18 mouse cellular contexts compared by ENCODE assay signal in genomic region chr8:99393908-99394307, GRCm38 (mm10). TPM values are rescaled to one million over a fixed set of nuclear protein-coding genes. Genes with fewer than 3 reads are reported as not detected.
DNase-seq lines count a peak whose midpoint lies in the region; ATAC-seq and TF ChIP-seq lines count a peak whose summit lies in the region.
"Had no signal": no experiment of that assay in that cellular context is flagged by ENCODE, and none has a peak within 500 bp of the region (broad histone marks: within the 10 kb centered on the region; RNA-seq: fewer than 3 reads in every experiment).

No protein-coding gene starts in this region.

- peak; percentile 59 for DNase-seq in midbrain, postnatal 0 days (ENCODE audit: low spot score)
- DNase-seq in midbrain, embryonic 10.5 days (ENCODE audit: low spot score) = no peak
- peak; percentile 78 to 87 for DNase-seq in cerebellum, postnatal 10 days
- no peak for DNase-seq in right cerebral cortex, postnatal 14 days
- DNase-seq: adrenal gland, adult 8-10 months; embryo, embryonic 11 days; lung, embryonic 14.5 days; midbrain, embryonic 14.5 days; right cerebral cortex, postnatal 25 days had no signal

- no peaks in the 10 kb centered on the region for H3K9me3 ChIP-seq in heart, embryonic 13.5 days
- no peaks in the 10 kb centered on the region for H3K9me3 ChIP-seq in heart, embryonic 12.5 days (replicated peaks)
- H3K9me3 ChIP-seq in midbrain, postnatal 0 days (ENCODE audit: low read length) = no peaks in the 10 kb centered on the region
- no peaks in the 10 kb centered on the region for H3K9me3 ChIP-seq in midbrain, embryonic 10.5 days (replicated peaks)
- H3K9me3 ChIP-seq: intestine, embryonic 15.5 days had no signal

- no peak overlapping the region for H3K4me3 ChIP-seq in heart, embryonic 13.5 days
- H3K4me3 ChIP-seq in heart, embryonic 12.5 days = no peak overlapping the region
- H3K4me3 ChIP-seq in midbrain, postnatal 0 days (ENCODE audit: low read depth, low read length) = no peak overlapping the region
- H3K4me3 ChIP-seq in midbrain, embryonic 10.5 days = no peak overlapping the region
- H3K4me3 ChIP-seq: erythroblast, embryonic 14.5 days; intestine, embryonic 15.5 days had no signal

- peak overlapping the region; percentile 53 for H3K27ac ChIP-seq in heart, embryonic 13.5 days (replicated peaks)
- H3K27ac ChIP-seq in heart, embryonic 12.5 days (ENCODE audit: poor library complexity, severe bottlenecking) = no peak overlapping the region
- no peak overlapping the region for H3K27ac ChIP-seq in midbrain, postnatal 0 days (ENCODE audit: low read depth, low read length)
- H3K27ac ChIP-seq in midbrain, embryonic 10.5 days (replicated peaks) = no peak overlapping the region
- H3K27ac ChIP-seq: intestine, embryonic 15.5 days; kidney, postnatal 0 days had no signal

- H3K4me1 ChIP-seq in heart, embryonic 13.5 days = peaks cover 12% of the 10 kb centered on the region
- 0 out of 2 replicates have a peak, but pooled peaks cover under 1% of the 10 kb centered on the region for H3K4me1 ChIP-seq in heart, embryonic 12.5 days (replicated peaks)
- H3K4me1 ChIP-seq in midbrain, postnatal 0 days (ENCODE audit: insufficient read depth, low read length) = no peaks in the 10 kb centered on the region
- H3K4me1 ChIP-seq in midbrain, embryonic 10.5 days = peaks cover 5% of the 10 kb centered on the region
- H3K4me1 ChIP-seq: intestine, embryonic 15.5 days had no signal

- no peaks in the 10 kb centered on the region for H3K27me3 ChIP-seq in heart, embryonic 13.5 days (replicated peaks)
- H3K27me3 ChIP-seq in heart, embryonic 12.5 days (replicated peaks) = no peaks in the 10 kb centered on the region
- no peaks in the 10 kb centered on the region for H3K27me3 ChIP-seq in midbrain, postnatal 0 days (ENCODE audit: insufficient read depth, low read length)
- H3K27me3 ChIP-seq in midbrain, embryonic 10.5 days (ENCODE audit: low read depth, poor library complexity, severe bottlenecking) = no peaks in the 10 kb centered on the region
- H3K27me3 ChIP-seq: intestine, embryonic 15.5 days had no signal

- WGBS in heart, embryonic 13.5 days = 52% methylated on average over 4 of the region's 4 CpGs
- WGBS in heart, embryonic 12.5 days = 65% methylated on average over 4 of the region's 4 CpGs
- WGBS in midbrain, postnatal 0 days = 71% methylated on average over 4 of the region's 4 CpGs
- WGBS in midbrain, embryonic 10.5 days = 87% methylated on average over 4 of the region's 4 CpGs

- TF ChIP-seq CTCF in midbrain, postnatal 0 days (IDR thresholded peaks at IDR 0.05) = no peak

- no peaks in the 10 kb centered on the region for H3K36me3 ChIP-seq in heart, embryonic 13.5 days
- H3K36me3 ChIP-seq in heart, embryonic 12.5 days = no peaks in the 10 kb centered on the region
- H3K36me3 ChIP-seq in midbrain, postnatal 0 days (ENCODE audit: insufficient read depth, low read length) = no peaks in the 10 kb centered on the region
- H3K36me3 ChIP-seq in midbrain, embryonic 10.5 days = no peaks in the 10 kb centered on the region
- H3K36me3 ChIP-seq: G1E; intestine, embryonic 15.5 days had no signal

- no peak for ATAC-seq in heart, embryonic 13.5 days (ENCODE audit: extremely low read depth, insufficient number of reproducible peaks, low FRiP score, low TSS enrichment)
- ATAC-seq in heart, embryonic 12.5 days (ENCODE audit: insufficient number of reproducible peaks, low FRiP score) = no peak
- no peak for ATAC-seq in midbrain, postnatal 0 days (ENCODE audit: low FRiP score)
- ATAC-seq in activated CD4-positive, CD25-positive, alpha-beta regulatory T cell, adult 4 months = no peak
- ATAC-seq: intestine, embryonic 15.5 days had no signal

- H3K4me2 ChIP-seq in heart, embryonic 13.5 days = no peak overlapping the region
- H3K4me2 ChIP-seq in heart, embryonic 12.5 days = no peak overlapping the region
- H3K4me2 ChIP-seq in midbrain, postnatal 0 days (ENCODE audit: low read depth, low read length, poor library complexity, severe bottlenecking) = no peak overlapping the region
- H3K4me2 ChIP-seq: intestine, embryonic 15.5 days; liver, embryonic 11.5 days; lung, embryonic 14.5 days had no signal

- no peak overlapping the region for H3K9ac ChIP-seq in heart, embryonic 13.5 days
- no peak overlapping the region for H3K9ac ChIP-seq in heart, embryonic 12.5 days
- H3K9ac ChIP-seq in midbrain, postnatal 0 days (replicated peaks; ENCODE audit: low read length, poor library complexity, severe bottlenecking) = no peak overlapping the region
- H3K9ac ChIP-seq: intestine, embryonic 15.5 days; lung, embryonic 14.5 days had no signal

RNA-seq across cellular contexts. Expression of gene Cdh8, which starts 22.4 kb away (rescaled TPM):
- 1.3 and 1.6 TPM in 2 replicates for polyA plus RNA-seq in heart, embryonic 13.5 days (2015; fragmentation: Nextera tagmentation; extraction: Ambion mirVana)
- 1.1 and 1.4 TPM in 2 replicates for polyA plus RNA-seq in heart, embryonic 12.5 days (2016; fragmentation: Nextera tagmentation; extraction: Ambion mirVana)
- total RNA-seq in midbrain, postnatal 0 days (2014; rRNA removed) = 106 and 132 TPM in 2 replicates
- polyA plus RNA-seq in midbrain, postnatal 0 days (2015; fragmentation: Nextera tagmentation; extraction: Ambion mirVana) = 60.5 and 67.5 TPM in 2 replicates
- 8.7 and 12.9 TPM in 2 replicates for polyA plus RNA-seq in midbrain, embryonic 10.5 days (2016; fragmentation: Nextera tagmentation; extraction: Ambion mirVana)
- polyA plus RNA-seq in activated CD4-positive, CD25-positive, alpha-beta regulatory T cell, adult 4 months (2017; shearing (Covaris generic)) = not detected
- total RNA-seq: adrenal gland, adult 8-10 months; G1E had no signal
- polyA plus RNA-seq: C2C12; erythroblast, embryonic 14.5 days; G1E had no signal

Comparison
In these comparisons a context has a peak if more than half of its experiments do, and no peak if none do; other contexts are left out.
1. DNase-seq: peak in midbrain, postnatal 0 days (single experiment) and cerebellum, postnatal 10 days (2 of 2); none in midbrain, embryonic 10.5 days (single experiment) and right cerebral cortex, postnatal 14 days (single experiment).